Mouse (Mus musculus) myocyte (in vitro differentiated cells): ENCODE measurements around the gene Large1.
A peak's percentile ranks its signal among the peaks of the same experiment; 100 is the strongest.

Experiments
- MYOG ChIP-seq, 3 experiments: IDR thresholded peaks; one replicate each; pipeline ENCODE4 v1.6.1; 2011; ENCODE audit warnings: control low read depth in 2 of 3, low read depth in 2 of 3, mild to moderate bottlenecking in 2 of 3; ENCODE audit not compliant: insufficient read length in 2 of 3, control insufficient read depth in 1 of 3, insufficient read depth in 1 of 3
- POLR2A ChIP-seq: IDR thresholded peaks from one replicate; pipeline ENCODE4 v1.6.1; 2011; ENCODE audit warnings: low read depth, mild to moderate bottlenecking, control low read depth, moderate library complexity; ENCODE audit not compliant: insufficient read length
- TCF12 ChIP-seq: IDR thresholded peaks from one replicate; pipeline ENCODE4 v1.6.1; 2011; ENCODE audit warnings: mild to moderate bottlenecking, control low read depth; ENCODE audit not compliant: poor library complexity, insufficient read depth, severe bottlenecking
- USF1 ChIP-seq: IDR thresholded peaks from one replicate; pipeline ENCODE4 v1.6.1; 2011; ENCODE audit warnings: low read depth, mild to moderate bottlenecking, control low read depth, moderate library complexity

DNA sequence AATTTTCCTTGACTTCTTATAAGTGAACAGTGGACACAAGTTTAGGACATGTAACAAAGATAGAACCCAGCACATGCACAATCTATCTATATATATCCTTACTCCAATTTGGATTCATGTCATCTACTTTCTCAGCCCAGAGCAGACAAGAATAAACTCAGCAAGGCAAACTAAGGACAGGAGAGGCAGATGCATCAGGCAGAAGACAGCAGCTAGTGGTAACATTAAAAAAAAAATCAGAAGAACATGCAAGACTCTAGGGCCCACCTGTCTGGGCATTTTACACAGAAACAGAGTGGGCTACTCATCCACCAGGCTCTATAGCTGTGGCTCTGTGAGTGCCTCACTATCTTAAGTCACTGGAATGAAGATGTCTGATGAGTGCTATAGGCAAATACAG is 536.7 kb downstream of the Large1 start:
- TF ChIP-seq POLR2A: no peak
- peak in 1 of 3 experiments; percentile 2 for TF ChIP-seq MYOG (IDR thresholded peaks at IDR 0.05; ENCODE audit: control insufficient read depth in 1 of 3, insufficient read depth in 1 of 3, insufficient read length in 2 of 3, low read depth in 2 of 3)
- no peak for TF ChIP-seq USF1
- no peak for TF ChIP-seq TCF12
